Mouse (Mus musculus): Measurements from ENCODE around the gene Krtap5-1. TPM values are rescaled to one million over a fixed set of nuclear protein-coding genes. Genes with fewer than 3 reads are reported as not detected.
"Not testable (repeated sequence)": the region's sequence is repeated elsewhere in the genome, so short reads cannot be mapped to it uniquely, and the experiment has no call there.

Krtap5-1 gene
- polyA plus RNA-seq, 1 experiment from 2014 or later = not detected

GRCm38 (mm10) chr7:142284023-142284591 lies 12.8 kb downstream of the Krtap5-1 start:
- Histone ChIP-seq H3K27me3 (ENCODE audit: control insufficient read depth, insufficient read depth, low read depth, low read length) (no peaks in the 10 kb centered on the region), H3K4me3 (ENCODE audit: low read length) (peak overlapping the region; percentile 57), H3K9me3 (ENCODE audit: control insufficient read depth, low read length) (no peaks in the 10 kb centered on the region), H3K4me1 (replicated peaks; ENCODE audit: control insufficient read depth, insufficient read depth, low read length) (peaks cover 2% of the 10 kb centered on the region; the same call in 1 of the 2 replicates), H3K4me2 (ENCODE audit: low read depth, low read length) (peak overlapping the region; percentile 85), H3K27ac (ENCODE audit: low read length) (peak overlapping the region; percentile 94), H3K9ac (ENCODE audit: low read length) (peak overlapping the region; percentile 75), H3K36me3 (ENCODE audit: control insufficient read depth, insufficient read depth, low read length) (no peaks in the 10 kb centered on the region)
- peak; percentile 85 for ATAC-seq (ENCODE audit: low read depth)
- WGBS = under 1% methylated on average over 38 of the region's 38 CpGs

- not testable (repeated sequence) for H3K4me2 ChIP-seq (ENCODE audit: low read depth, low read length); H3K9ac ChIP-seq (ENCODE audit: low read length); ATAC-seq (ENCODE audit: low read depth); H3K27me3 ChIP-seq (ENCODE audit: control insufficient read depth, insufficient read depth, low read depth, low read length); H3K4me1 ChIP-seq (replicated peaks; ENCODE audit: control insufficient read depth, insufficient read depth, low read length); H3K4me3 ChIP-seq (ENCODE audit: low read length); H3K27ac ChIP-seq (ENCODE audit: low read length); H3K9me3 ChIP-seq (ENCODE audit: control insufficient read depth, low read length); H3K36me3 ChIP-seq (ENCODE audit: control insufficient read depth, insufficient read depth, low read length)
- WGBS = 22% methylated on average over 2 of the region's 2 CpGs
These were observed 14.1 kb downstream of the Krtap5-1 start for GRCm38 (mm10) chr7:142282847-142283246.

- not testable (repeated sequence) for H3K9ac ChIP-seq (ENCODE audit: low read length); H3K27me3 ChIP-seq (ENCODE audit: control insufficient read depth, insufficient read depth, low read depth, low read length); H3K36me3 ChIP-seq (ENCODE audit: control insufficient read depth, insufficient read depth, low read length); H3K9me3 ChIP-seq (ENCODE audit: control insufficient read depth, low read length); H3K4me3 ChIP-seq (ENCODE audit: low read length); H3K4me1 ChIP-seq (replicated peaks; ENCODE audit: control insufficient read depth, insufficient read depth, low read length); H3K27ac ChIP-seq (ENCODE audit: low read length); H3K4me2 ChIP-seq (ENCODE audit: low read depth, low read length); ATAC-seq (ENCODE audit: low read depth)
- WGBS = 67% methylated on average over 1 of the region's 1 CpGs
These were observed 17.6 kb downstream of the Krtap5-1 start for GRCm38 (mm10) chr7:142279291-142279690.

GRCm38 (mm10) chr7:142278183-142278582 lies 18.7 kb downstream of the Krtap5-1 start:
- peak; percentile 70 for ATAC-seq (ENCODE audit: low read depth)
- H3K4me3 ChIP-seq (ENCODE audit: low read length); H3K4me1 ChIP-seq (replicated peaks; ENCODE audit: control insufficient read depth, insufficient read depth, low read length); H3K4me2 ChIP-seq (ENCODE audit: low read depth, low read length); H3K27me3 ChIP-seq (ENCODE audit: control insufficient read depth, insufficient read depth, low read depth, low read length); H3K9me3 ChIP-seq (ENCODE audit: control insufficient read depth, low read length); H3K9ac ChIP-seq (ENCODE audit: low read length); H3K27ac ChIP-seq (ENCODE audit: low read length); H3K36me3 ChIP-seq (ENCODE audit: control insufficient read depth, insufficient read depth, low read length): not testable (repeated sequence)
- 0% methylated on average over 3 of the region's 3 CpGs for WGBS

- not testable (repeated sequence) for H3K4me1 ChIP-seq (replicated peaks; ENCODE audit: control insufficient read depth, insufficient read depth, low read length); H3K4me3 ChIP-seq (ENCODE audit: low read length); H3K27ac ChIP-seq (ENCODE audit: low read length); H3K4me2 ChIP-seq (ENCODE audit: low read depth, low read length); H3K9ac ChIP-seq (ENCODE audit: low read length); H3K9me3 ChIP-seq (ENCODE audit: control insufficient read depth, low read length); ATAC-seq (ENCODE audit: low read depth); H3K36me3 ChIP-seq (ENCODE audit: control insufficient read depth, insufficient read depth, low read length); H3K27me3 ChIP-seq (ENCODE audit: control insufficient read depth, insufficient read depth, low read depth, low read length)
These were observed 22.7 kb downstream of the Krtap5-1 start, which contains the start of gene Gm4559 for GRCm38 (mm10) chr7:142274263-142274662. Gm4559 (minus strand) TSS chr7:142274363.

- not testable (repeated sequence) for H3K27ac ChIP-seq (ENCODE audit: low read length); H3K4me3 ChIP-seq (ENCODE audit: low read length); H3K36me3 ChIP-seq (ENCODE audit: control insufficient read depth, insufficient read depth, low read length); H3K9ac ChIP-seq (ENCODE audit: low read length); ATAC-seq (ENCODE audit: low read depth); H3K4me1 ChIP-seq (replicated peaks; ENCODE audit: control insufficient read depth, insufficient read depth, low read length); H3K27me3 ChIP-seq (ENCODE audit: control insufficient read depth, insufficient read depth, low read depth, low read length); H3K4me2 ChIP-seq (ENCODE audit: low read depth, low read length); H3K9me3 ChIP-seq (ENCODE audit: control insufficient read depth, low read length)
- whole genome bisulfite sequencing = 24% methylated on average over 1 of the region's 1 CpGs
These were observed 38.7 kb downstream of the Krtap5-1 start, which contains the start of gene Gm2431 for GRCm38 (mm10) chr7:142258254-142258653. Gm2431 (minus strand) TSS chr7:142258354.

GRCm38 (mm10) chr7:142255517-142255916 lies 41.4 kb downstream of the Krtap5-1 start:
- H3K4me1 ChIP-seq (replicated peaks; ENCODE audit: control insufficient read depth, insufficient read depth, low read length) = no peaks in the 10 kb centered on the region
- no peaks in the 10 kb centered on the region for H3K9me3 ChIP-seq (ENCODE audit: control insufficient read depth, low read length)
- H3K4me3 ChIP-seq (ENCODE audit: low read length) = no peak overlapping the region
- H3K9ac ChIP-seq (ENCODE audit: low read length) = no peak overlapping the region
- H3K4me2 ChIP-seq (ENCODE audit: low read depth, low read length) = no peak overlapping the region
- H3K36me3 ChIP-seq (ENCODE audit: control insufficient read depth, insufficient read depth, low read length) = no peaks in the 10 kb centered on the region
- no peaks in the 10 kb centered on the region for H3K27me3 ChIP-seq (ENCODE audit: control insufficient read depth, insufficient read depth, low read depth, low read length)
- no peak overlapping the region for H3K27ac ChIP-seq (ENCODE audit: low read length)
- 0% methylated on average over 2 of the region's 2 CpGs for WGBS
- no peak for ATAC-seq (ENCODE audit: low read depth)

GRCm38 (mm10) chr7:142249824-142250223 lies 47.1 kb downstream of the Krtap5-1 start:
- ATAC-seq (ENCODE audit: low read depth) = no peak
- no peak overlapping the region for H3K4me2 ChIP-seq (ENCODE audit: low read depth, low read length)

More at GRCm38 (mm10) chr7:142249824-142250223, 47.1 kb downstream of the Krtap5-1 start:
- Histone ChIP-seq H3K4me3 (ENCODE audit: low read length) (no peak overlapping the region), H3K36me3 (ENCODE audit: control insufficient read depth, insufficient read depth, low read length) (no peaks in the 10 kb centered on the region), H3K27ac (ENCODE audit: low read length) (no peak overlapping the region), H3K9ac (ENCODE audit: low read length) (no peak overlapping the region), H3K27me3 (ENCODE audit: control insufficient read depth, insufficient read depth, low read depth, low read length) (no peaks in the 10 kb centered on the region), H3K4me1 (replicated peaks; ENCODE audit: control insufficient read depth, insufficient read depth, low read length) (no peaks in the 10 kb centered on the region), H3K9me3 (ENCODE audit: control insufficient read depth, low read length) (no peaks in the 10 kb centered on the region)
- 0% methylated on average over 1 of the region's 1 CpGs for WGBS
